Mouse (Mus musculus) neural tube, embryonic 15.5 days (tissue): Measurements from ENCODE around the gene Telo2. TPM values are rescaled to one million over a fixed set of nuclear protein-coding genes. Genes with fewer than 3 reads are reported as not detected.
A peak's percentile ranks its signal among the peaks of the same experiment; 100 is the strongest.

Experiments
- ATAC-seq: fragments of 200-750 bp; cut with Nextera tagmentation; 2 replicates; pipeline ENCODE4 v1.8.0; 2017; ENCODE audit warnings: mild to moderate bottlenecking, moderate TSS enrichment, moderate library complexity; ENCODE audit not compliant: low FRiP score
- H3K27ac ChIP-seq: fragments of 300-500 bp; sonication (generic); replicated peaks from 2 replicates; pipeline ENCODE4 v1.5.1; 2015; ENCODE audit warnings: mild to moderate bottlenecking, inconsistent platforms
- H3K27me3 ChIP-seq: fragments of 300-500 bp; sonication (generic); replicated peaks from 2 replicates; pipeline ENCODE4 v1.6.1; 2015; ENCODE audit warnings: inconsistent platforms
- H3K36me3 ChIP-seq: fragments of 300-500 bp; sonication (generic); 2 replicates; pipeline ENCODE4 v1.6.1; 2015; ENCODE audit warnings: inconsistent platforms
- H3K4me1 ChIP-seq: fragments of 300-500 bp; sonication (generic); 2 replicates; pipeline ENCODE4 v1.6.1; 2015; ENCODE audit warnings: inconsistent platforms
- H3K4me2 ChIP-seq: fragments of 300-500 bp; sonication (generic); 2 replicates; pipeline ENCODE4 v1.6.1; 2015; ENCODE audit warnings: inconsistent platforms, mild to moderate bottlenecking, moderate library complexity
- H3K4me3 ChIP-seq: fragments of 300-500 bp; sonication (generic); replicated peaks from 2 replicates; pipeline ENCODE4 v1.5.1; 2015; ENCODE audit warnings: mild to moderate bottlenecking, inconsistent platforms
- H3K9ac ChIP-seq: fragments of 300-500 bp; sonication (generic); replicated peaks from 2 replicates; pipeline ENCODE4 v1.6.1; 2015; ENCODE audit warnings: mild to moderate bottlenecking, inconsistent platforms
- H3K9me3 ChIP-seq: fragments of 300-500 bp; sonication (generic); replicated peaks from 2 replicates; pipeline ENCODE4 v1.6.1; 2016; ENCODE audit warnings: inconsistent platforms
- WGBS: fragments of 180-500 bp; shearing (Covaris S2); methylation state at CpG from one replicate; pipeline ENCODE4 v1.1.7; 2015; ENCODE audit warnings: mixed read lengths; 5-methylcytosine and 5-hydroxymethylcytosine counted together
- polyA plus RNA-seq: library from polyadenylated mRNA; unstranded; fragments of >200 nt; fragmentation: Nextera tagmentation; extraction: Ambion mirVana; gene quantifications from 2 replicates; pipeline ENCODE4 v1.2.1, GENCODE M21; 2015

Gene Telo2
- polyA plus RNA-seq, 1 experiment from 2014 or later = 57.6 TPM

DNA sequence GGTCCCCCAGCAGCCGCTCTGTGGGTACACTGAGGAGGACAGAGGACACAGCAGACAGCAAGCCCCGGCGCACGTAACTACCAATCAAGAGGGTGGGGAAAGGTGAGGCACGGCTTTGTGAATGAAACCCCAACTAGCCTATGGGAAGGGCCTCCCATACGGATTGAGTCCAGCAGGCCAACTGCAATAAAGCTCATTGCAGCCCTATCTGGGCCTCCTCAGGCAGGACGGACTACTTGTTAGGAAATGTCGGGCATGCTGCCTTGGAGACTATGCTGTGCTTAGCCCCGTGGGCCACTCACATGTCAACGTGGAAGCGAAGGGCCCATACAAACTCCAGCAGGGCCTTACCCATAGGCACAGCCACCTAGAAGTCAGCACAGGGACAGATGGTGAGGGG, 14.4 kb downstream of the Telo2 start:
- peaks cover 87% of the 10 kb centered on the region for H3K36me3 ChIP-seq

GRCm38 (mm10) chr17:25100052-25100451, 15.7 kb downstream of the Telo2 start:
- Histone ChIP-seq H3K9ac (no peak overlapping the region), H3K4me2 (no peak overlapping the region), H3K4me3 (no peak overlapping the region), H3K9me3 (no peaks in the 10 kb centered on the region), H3K36me3 (peaks cover 75% of the 10 kb centered on the region), H3K4me1 (no peaks in the 10 kb centered on the region), H3K27me3 (no peaks in the 10 kb centered on the region), H3K27ac (no peak overlapping the region)
- WGBS = 98% methylated on average over 6 of the region's 6 CpGs
- no peak for ATAC-seq

More for the DNA sequence above, 14.4 kb downstream of the Telo2 start:
- WGBS = 94% methylated on average over 11 of the region's 11 CpGs
- no peak for ATAC-seq
- Histone ChIP-seq H3K27ac (no peak overlapping the region), H3K4me1 (no peaks in the 10 kb centered on the region), H3K9ac (no peak overlapping the region), H3K4me3 (no peak overlapping the region), H3K27me3 (no peaks in the 10 kb centered on the region), H3K4me2 (no peak overlapping the region), H3K9me3 (no peaks in the 10 kb centered on the region)

DNA sequence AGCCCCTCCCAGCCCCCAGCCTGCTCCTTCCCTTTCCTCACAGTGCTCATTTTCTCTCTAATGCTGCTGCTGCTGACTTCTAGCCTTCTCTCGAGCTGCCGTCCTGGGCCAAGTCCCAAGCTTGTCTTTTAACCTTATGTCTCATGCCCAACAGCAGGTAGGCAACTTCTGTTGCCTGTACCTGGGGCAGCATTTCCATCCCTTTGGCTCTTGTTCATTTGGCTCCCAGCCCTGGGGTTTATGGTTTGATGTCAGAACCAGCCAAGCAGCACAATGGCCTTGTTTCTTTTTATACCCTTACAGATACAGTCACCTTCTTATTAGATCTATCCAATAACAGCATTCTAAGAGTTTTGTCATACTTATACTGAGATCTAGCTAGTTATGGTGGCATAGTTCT, 19.5 kb downstream of the Telo2 start:
- 96% methylated on average over 2 of the region's 2 CpGs for WGBS

GRCm38 (mm10) chr17:25090450-25090849, 25.3 kb downstream of the Telo2 start:
- Histone ChIP-seq H3K9ac (no peak overlapping the region), H3K4me1 (no peaks in the 10 kb centered on the region), H3K4me3 (no peak overlapping the region), H3K4me2 (no peak overlapping the region), H3K9me3 (no peaks in the 10 kb centered on the region), H3K27ac (no peak overlapping the region), H3K27me3 (no peaks in the 10 kb centered on the region), H3K36me3 (peaks cover 53% of the 10 kb centered on the region)
- 94% methylated on average over 10 of the region's 10 CpGs for WGBS
- ATAC-seq = no peak

More for the DNA sequence above, 19.5 kb downstream of the Telo2 start:
- Histone ChIP-seq H3K9me3 (no peaks in the 10 kb centered on the region), H3K4me3 (no peak overlapping the region), H3K27ac (no peak overlapping the region), H3K36me3 (peaks cover 61% of the 10 kb centered on the region), H3K4me1 (no peaks in the 10 kb centered on the region), H3K27me3 (no peaks in the 10 kb centered on the region), H3K4me2 (no peak overlapping the region), H3K9ac (no peak overlapping the region)
- no peak for ATAC-seq

GRCm38 (mm10) chr17:25089158-25089557, 26.6 kb downstream of the Telo2 start:
- Histone ChIP-seq H3K36me3 (peaks cover 44% of the 10 kb centered on the region), H3K9me3 (no peaks in the 10 kb centered on the region), H3K9ac (no peak overlapping the region), H3K27me3 (no peaks in the 10 kb centered on the region), H3K4me1 (no peaks in the 10 kb centered on the region), H3K4me3 (no peak overlapping the region), H3K4me2 (no peak overlapping the region), H3K27ac (no peak overlapping the region)
- ATAC-seq = no peak
- 93% methylated on average over 10 of the region's 10 CpGs for WGBS

GRCm38 (mm10) chr17:25086724-25087123, 29.0 kb downstream of the Telo2 start:
- H3K4me1 ChIP-seq = no peaks in the 10 kb centered on the region
- no peak for ATAC-seq
- 95% methylated on average over 7 of the region's 7 CpGs for WGBS

GRCm38 (mm10) chr17:25084835-25085385, 30.9 kb downstream of the Telo2 start:
- no peak overlapping the region for H3K4me2 ChIP-seq
- H3K27ac ChIP-seq = no peak overlapping the region
- H3K4me3 ChIP-seq = no peak overlapping the region
- no peak overlapping the region for H3K9ac ChIP-seq
- peaks cover 19% of the 10 kb centered on the region for H3K36me3 ChIP-seq
- no peak for ATAC-seq
- H3K27me3 ChIP-seq = no peaks in the 10 kb centered on the region
- no peaks in the 10 kb centered on the region for H3K9me3 ChIP-seq
- WGBS = 80% methylated on average over 13 of the region's 13 CpGs
- no peaks in the 10 kb centered on the region for H3K4me1 ChIP-seq

More at GRCm38 (mm10) chr17:25086724-25087123, 29.0 kb downstream of the Telo2 start:
- Histone ChIP-seq H3K27me3 (no peaks in the 10 kb centered on the region), H3K9ac (no peak overlapping the region), H3K4me3 (no peak overlapping the region), H3K9me3 (no peaks in the 10 kb centered on the region), H3K4me2 (no peak overlapping the region), H3K36me3 (peaks cover 32% of the 10 kb centered on the region), H3K27ac (no peak overlapping the region)

GRCm38 (mm10) chr17:25083444-25083931, 32.3 kb downstream of the Telo2 start, which contains the start of gene Tmem204:
Tmem204 (minus strand) TSS chr17:25083591.
- no peaks in the 10 kb centered on the region for H3K9me3 ChIP-seq
- 67% methylated on average over 7 of the region's 7 CpGs for WGBS
- no peaks in the 10 kb centered on the region for H3K27me3 ChIP-seq
- H3K4me2 ChIP-seq = no peak within 1 kb of the TSS
- H3K4me1 ChIP-seq = peaks cover 2% of the 10 kb centered on the region
- peaks cover 13% of the 10 kb centered on the region for H3K36me3 ChIP-seq
- peak within 1 kb of the TSS; percentile 61 for H3K27ac ChIP-seq
- no peak within 1 kb of the TSS for H3K9ac ChIP-seq
- H3K4me3 ChIP-seq = no peak within 1 kb of the TSS
- ATAC-seq = no peak

DNA sequence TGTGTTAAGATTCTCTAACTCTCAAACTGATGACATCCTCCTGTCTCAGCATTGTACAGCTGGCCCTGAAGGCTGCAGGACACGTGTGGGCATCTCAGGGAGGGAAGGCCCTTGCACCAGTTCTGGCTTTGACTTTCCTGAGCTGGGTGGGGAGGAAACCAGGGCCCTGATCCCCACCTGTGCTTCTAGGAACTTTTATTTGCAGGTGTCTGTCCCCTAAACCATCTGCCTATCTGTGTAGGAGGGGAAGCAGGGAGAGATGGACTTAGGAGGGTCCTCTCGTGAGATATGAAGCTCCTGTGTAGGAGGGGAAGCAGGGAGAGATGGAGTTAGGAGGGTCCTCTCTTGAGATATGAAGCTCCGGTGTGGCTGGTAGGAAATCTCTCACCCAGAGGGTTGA, 32.9 kb downstream of the Telo2 start:
- no peaks in the 10 kb centered on the region for H3K27me3 ChIP-seq
- 0 out of 2 replicates have a peak overlapping the region, but pooled peaks have one; percentile 7 for H3K27ac ChIP-seq
- no peak overlapping the region for H3K4me2 ChIP-seq
- H3K4me3 ChIP-seq = no peak overlapping the region
- ATAC-seq = no peak
- peaks cover 7% of the 10 kb centered on the region for H3K36me3 ChIP-seq
- H3K4me1 ChIP-seq = peaks cover 8% of the 10 kb centered on the region
- no peaks in the 10 kb centered on the region for H3K9me3 ChIP-seq
- 66% methylated on average over 3 of the region's 3 CpGs for WGBS
- no peak overlapping the region for H3K9ac ChIP-seq

GRCm38 (mm10) chr17:25082081-25082847, 33.5 kb downstream of the Telo2 start:
- Histone ChIP-seq H3K4me1 (peaks cover 14% of the 10 kb centered on the region), H3K4me3 (no peak overlapping the region), H3K27me3 (no peaks in the 10 kb centered on the region), H3K4me2 (no peak overlapping the region), H3K27ac (peak overlapping the region; percentile 56; the same call in 1 of the 2 replicates), H3K9ac (no peak overlapping the region), H3K9me3 (no peaks in the 10 kb centered on the region), H3K36me3 (peaks cover 5% of the 10 kb centered on the region; the same call in 1 of the 2 replicates)
- ATAC-seq = no peak
- 71% methylated on average over 14 of the region's 14 CpGs for WGBS

DNA sequence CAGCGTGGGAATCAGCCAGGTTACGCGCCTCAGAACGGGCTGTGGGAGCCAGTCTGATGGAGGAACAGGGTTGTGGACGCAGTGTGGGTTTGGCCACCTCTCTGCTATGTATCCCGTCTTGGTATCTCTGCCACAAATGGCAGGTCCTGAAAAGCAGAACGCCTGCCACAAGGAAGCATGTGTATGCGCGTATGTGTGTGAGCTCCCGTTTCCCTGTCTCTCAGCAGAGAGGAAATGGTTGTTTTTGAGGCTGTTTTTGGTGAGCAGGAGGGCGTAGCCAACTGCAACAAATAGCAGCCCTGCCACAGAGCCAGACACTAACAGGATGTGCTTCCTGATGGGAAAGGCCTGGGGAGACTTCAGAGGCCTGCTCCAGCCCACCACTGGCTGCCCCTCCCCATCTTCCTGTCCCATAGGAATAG, 34.8 kb downstream of the Telo2 start:
- peak overlapping the region; percentile 17; the same call in 1 of the 2 replicates for H3K4me2 ChIP-seq
- no peak for ATAC-seq
- 86% methylated on average over 11 of the region's 11 CpGs for WGBS

More for the DNA sequence above, 34.8 kb downstream of the Telo2 start:
- H3K27ac ChIP-seq = peak overlapping the region; percentile 56
- H3K9me3 ChIP-seq = no peaks in the 10 kb centered on the region
- H3K36me3 ChIP-seq = peaks cover 5% of the 10 kb centered on the region; the same call in 1 of the 2 replicates
- H3K4me1 ChIP-seq = peaks cover 18% of the 10 kb centered on the region
- H3K9ac ChIP-seq = 0 out of 2 replicates have a peak overlapping the region, but pooled peaks have one; percentile 20
- H3K4me3 ChIP-seq = peak overlapping the region; percentile 21; the same call in 1 of the 2 replicates
- H3K27me3 ChIP-seq = no peaks in the 10 kb centered on the region
